Mouse (Mus musculus): ENCODE results near the gene Kif9. TPM values are rescaled to one million over a fixed set of nuclear protein-coding genes. Genes with fewer than 3 reads are reported as not detected.
A peak's percentile ranks its signal among the peaks of the same experiment; 100 is the strongest.

Gene Kif9
- total RNA-seq, 1 experiment = 0.71 TPM

DNA sequence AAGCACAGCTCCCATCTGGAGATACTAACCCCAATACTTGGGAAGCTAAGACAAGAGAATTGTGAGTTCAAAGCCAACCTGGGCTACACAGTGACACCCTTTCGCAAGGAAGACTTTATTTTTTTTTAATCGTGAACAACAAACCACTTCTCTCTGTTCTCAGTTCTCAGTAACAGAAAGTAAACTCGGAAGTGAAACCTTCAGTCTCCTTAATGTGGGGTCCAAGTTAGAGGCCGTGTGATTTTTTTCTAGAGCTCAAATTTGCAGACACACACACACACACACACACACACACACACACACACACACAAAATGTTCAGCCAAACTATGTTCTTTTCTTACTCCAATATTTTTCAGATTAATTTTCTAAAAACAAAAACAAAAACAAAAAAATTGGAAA lies 1.9 kb downstream of the Kif9 start:
- Histone ChIP-seq H3K4me1 (ENCODE audit: control insufficient read depth in 2 of 2, insufficient read depth in 2 of 2, low read length in 2 of 2, poor library complexity in 1 of 2) (0 out of 4 replicates have a peak, but pooled peaks cover 0 to 2% of the 10 kb centered on the region in 2 experiments), H3K27ac (ENCODE audit: insufficient read depth, low read depth, low read length, poor library complexity, severe bottlenecking) (no peak overlapping the region), H3K9me3 (ENCODE audit: control insufficient read depth, insufficient read depth, low read depth, low read length) (no peaks in the 10 kb centered on the region), H3K9ac (ENCODE audit: insufficient read depth, low read depth, low read length, poor library complexity, severe bottlenecking) (no peak overlapping the region), H3K4me3 (ENCODE audit: insufficient read depth in 1 of 2, low read depth in 1 of 2, low read length in 2 of 2, poor library complexity in 1 of 2, severe bottlenecking in 1 of 2) (no peak overlapping the region), H3K36me3 (ENCODE audit: control insufficient read depth, insufficient read depth, low read length, poor library complexity, severe bottlenecking) (no peaks in the 10 kb centered on the region)
- in situ Hi-C loops (cut with MboI; ENCODE audit: low sequenced_read_pairs in 2 of 2, unreplicated experiment in 2 of 2) = no loop called here
- no peak for TF ChIP-seq MAFK (IDR thresholded peaks at IDR 0.05; ENCODE audit: insufficient read depth, low read depth, low read length)
- TF ChIP-seq ZNF384 (IDR thresholded peaks at IDR 0.05; ENCODE audit: low read depth, low read length) = no peak
- no peak for TF ChIP-seq HCFC1 (IDR thresholded peaks at IDR 0.05; ENCODE audit: borderline replicate concordance, insufficient read depth, low read length)
- no peak for TF ChIP-seq ZC3H11A (IDR thresholded peaks at IDR 0.05; ENCODE audit: borderline replicate concordance, low read depth, low read length)
- TF ChIP-seq CHD2 (IDR thresholded peaks at IDR 0.05; ENCODE audit: low read depth, low read length) = no peak
- no peak for DNase-seq (ENCODE audit: low read depth, low spot score)

DNA sequence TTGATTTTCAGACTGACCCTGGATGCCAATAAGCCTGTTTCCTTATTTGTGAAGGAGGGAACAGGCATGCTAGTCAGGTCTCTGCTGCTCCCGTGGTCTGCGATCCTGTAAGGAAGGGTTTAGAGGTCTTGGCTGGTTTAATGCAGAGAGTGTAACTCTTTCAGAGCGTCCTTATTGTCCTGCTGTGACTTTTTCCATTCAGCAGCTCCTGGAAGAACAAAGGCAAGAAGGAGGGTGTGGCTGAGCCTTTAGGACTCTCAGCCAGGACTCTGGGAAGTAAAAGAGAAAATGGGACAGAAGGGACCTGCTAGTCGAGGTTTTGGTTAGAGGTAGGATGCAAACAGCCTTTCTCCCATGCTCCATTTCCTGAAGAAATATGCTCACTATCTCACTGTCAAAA lies 12.1 kb downstream of the Kif9 start:
- H3K9me3 ChIP-seq (ENCODE audit: control insufficient read depth, insufficient read depth, low read depth, low read length) = no peaks in the 10 kb centered on the region; the same call in 1 of the 2 replicates
- DNase-seq (ENCODE audit: low read depth, low spot score) = peak; percentile 47
- H3K27ac ChIP-seq (ENCODE audit: insufficient read depth, low read depth, low read length, poor library complexity, severe bottlenecking) = no peak overlapping the region
- TF ChIP-seq MAFK (IDR thresholded peaks at IDR 0.05; ENCODE audit: insufficient read depth, low read depth, low read length) = no peak
- TF ChIP-seq CHD2 (IDR thresholded peaks at IDR 0.05; ENCODE audit: low read depth, low read length) = no peak
- TF ChIP-seq ZNF384 (IDR thresholded peaks at IDR 0.05; ENCODE audit: low read depth, low read length) = no peak
- TF ChIP-seq HCFC1 (IDR thresholded peaks at IDR 0.05; ENCODE audit: borderline replicate concordance, insufficient read depth, low read length) = no peak
- no peak for TF ChIP-seq ZC3H11A (IDR thresholded peaks at IDR 0.05; ENCODE audit: borderline replicate concordance, low read depth, low read length)
- no peak overlapping the region for H3K4me3 ChIP-seq (ENCODE audit: insufficient read depth in 1 of 2, low read depth in 1 of 2, low read length in 2 of 2, poor library complexity in 1 of 2, severe bottlenecking in 1 of 2)
- H3K4me1 ChIP-seq (ENCODE audit: control insufficient read depth in 2 of 2, insufficient read depth in 2 of 2, low read length in 2 of 2, poor library complexity in 1 of 2) = peaks cover 3 to 6% of the 10 kb centered on the region in 2 experiments; a peak in 1 of 4 replicates
- no peak overlapping the region for H3K9ac ChIP-seq (ENCODE audit: insufficient read depth, low read depth, low read length, poor library complexity, severe bottlenecking)
- in situ Hi-C loops (cut with MboI; ENCODE audit: low sequenced_read_pairs in 2 of 2, unreplicated experiment in 2 of 2) = no loop called here
- no peaks in the 10 kb centered on the region for H3K36me3 ChIP-seq (ENCODE audit: control insufficient read depth, insufficient read depth, low read length, poor library complexity, severe bottlenecking)

DNA sequence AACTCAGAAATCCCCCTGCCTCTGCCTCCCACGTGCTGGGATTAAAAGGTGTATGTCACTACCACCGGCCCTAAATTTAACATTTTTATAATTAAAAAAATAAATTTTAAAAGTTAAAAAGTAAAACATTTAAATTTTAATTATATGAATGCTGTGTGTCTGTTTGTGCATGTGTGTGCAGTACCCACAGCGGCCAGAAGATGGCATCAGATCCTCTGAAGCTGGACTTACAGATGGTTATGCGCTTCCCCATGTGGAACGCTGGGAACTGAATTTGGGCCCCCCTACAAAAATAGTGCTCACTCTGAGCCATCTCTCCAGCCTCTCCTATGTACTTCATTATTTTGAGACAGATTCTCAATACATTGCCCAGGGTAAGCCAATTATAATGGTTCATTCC lies 14.2 kb downstream of the Kif9 start:
- no peaks in the 10 kb centered on the region for H3K36me3 ChIP-seq (ENCODE audit: control insufficient read depth, insufficient read depth, low read length, poor library complexity, severe bottlenecking)
- in situ Hi-C loops (cut with MboI; ENCODE audit: low sequenced_read_pairs in 2 of 2, unreplicated experiment in 2 of 2) = no loop called here
- H3K9me3 ChIP-seq (ENCODE audit: control insufficient read depth, insufficient read depth, low read depth, low read length) = no peaks in the 10 kb centered on the region; the same call in 1 of the 2 replicates
- no peak overlapping the region for H3K4me3 ChIP-seq (ENCODE audit: insufficient read depth in 1 of 2, low read depth in 1 of 2, low read length in 2 of 2, poor library complexity in 1 of 2, severe bottlenecking in 1 of 2)
- H3K9ac ChIP-seq (ENCODE audit: insufficient read depth, low read depth, low read length, poor library complexity, severe bottlenecking) = no peak overlapping the region
- no peak for DNase-seq (ENCODE audit: low read depth, low spot score)
- H3K27ac ChIP-seq (ENCODE audit: insufficient read depth, low read depth, low read length, poor library complexity, severe bottlenecking) = no peak overlapping the region
- H3K4me1 ChIP-seq (ENCODE audit: control insufficient read depth in 2 of 2, insufficient read depth in 2 of 2, low read length in 2 of 2, poor library complexity in 1 of 2) = peaks cover 3 to 6% of the 10 kb centered on the region in 2 experiments; a peak in 1 of 4 replicates
- TF ChIP-seq CHD2 (IDR thresholded peaks at IDR 0.05; ENCODE audit: low read depth, low read length) (no peak), ZC3H11A (IDR thresholded peaks at IDR 0.05; ENCODE audit: borderline replicate concordance, low read depth, low read length) (no peak; the same call in 1 of the 2 replicates), ZNF384 (IDR thresholded peaks at IDR 0.05; ENCODE audit: low read depth, low read length) (no peak), HCFC1 (IDR thresholded peaks at IDR 0.05; ENCODE audit: borderline replicate concordance, insufficient read depth, low read length) (no peak), MAFK (IDR thresholded peaks at IDR 0.05; ENCODE audit: insufficient read depth, low read depth, low read length) (no peak)

DNA sequence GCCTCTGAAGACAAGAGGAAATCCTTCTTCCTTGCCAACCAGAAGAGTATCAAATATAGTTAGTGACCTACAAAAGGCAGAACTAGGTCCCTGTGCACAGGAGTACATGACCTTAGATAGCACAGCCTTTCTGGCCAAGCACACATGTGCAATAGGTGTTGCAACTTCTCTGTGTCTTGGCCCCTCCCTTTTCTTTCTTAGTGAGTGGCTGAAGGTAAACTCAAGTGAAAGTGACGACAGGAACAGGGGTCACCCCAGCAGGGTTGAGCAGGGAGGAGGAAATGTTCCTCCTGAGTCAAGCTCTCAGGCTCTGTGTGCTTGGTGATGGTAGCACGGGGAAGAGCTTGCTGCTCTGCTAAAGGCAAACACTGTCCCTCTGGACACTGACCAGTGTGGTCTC lies 49.0 kb downstream of the Kif9 start:
- no peak overlapping the region for H3K27ac ChIP-seq (ENCODE audit: insufficient read depth, low read depth, low read length, poor library complexity, severe bottlenecking)
- TF ChIP-seq ZC3H11A (IDR thresholded peaks at IDR 0.05; ENCODE audit: borderline replicate concordance, low read depth, low read length) (no peak), ZNF384 (IDR thresholded peaks at IDR 0.05; ENCODE audit: low read depth, low read length) (no peak), CHD2 (IDR thresholded peaks at IDR 0.05; ENCODE audit: low read depth, low read length) (no peak), HCFC1 (IDR thresholded peaks at IDR 0.05; ENCODE audit: borderline replicate concordance, insufficient read depth, low read length) (no peak), MAFK (IDR thresholded peaks at IDR 0.05; ENCODE audit: insufficient read depth, low read depth, low read length) (no peak)
- no peaks in the 10 kb centered on the region for H3K9me3 ChIP-seq (ENCODE audit: control insufficient read depth, insufficient read depth, low read depth, low read length)
- H3K36me3 ChIP-seq (ENCODE audit: control insufficient read depth, insufficient read depth, low read length, poor library complexity, severe bottlenecking) = no peaks in the 10 kb centered on the region
- peaks cover 0 to 3% of the 10 kb centered on the region in 2 experiments; a peak in 3 of 4 replicates for H3K4me1 ChIP-seq (ENCODE audit: control insufficient read depth in 2 of 2, insufficient read depth in 2 of 2, low read length in 2 of 2, poor library complexity in 1 of 2)
- H3K9ac ChIP-seq (ENCODE audit: insufficient read depth, low read depth, low read length, poor library complexity, severe bottlenecking) = no peak overlapping the region
- H3K4me3 ChIP-seq (ENCODE audit: insufficient read depth in 1 of 2, low read depth in 1 of 2, low read length in 2 of 2, poor library complexity in 1 of 2, severe bottlenecking in 1 of 2) = no peak overlapping the region
- in situ Hi-C loops (cut with MboI; ENCODE audit: low sequenced_read_pairs in 2 of 2, unreplicated experiment in 2 of 2) = no loop called here
- DNase-seq (ENCODE audit: low read depth, low spot score) = no peak
